Mouse (Mus musculus): ENCODE measurements around the gene Nras.

GRCm38 (mm10) chr3:103082761-103083160, 24.7 kb downstream of the Nras start:
- no peak for TF ChIP-seq CTCF (IDR thresholded peaks at IDR 0.05; ENCODE audit: extremely low read depth, insufficient read depth, insufficient read length, insufficient replicate concordance)
- TF ChIP-seq POLR2A (IDR thresholded peaks at IDR 0.05; ENCODE audit: low read depth, low read length): no peak
